ENCODE assay signal across 22 mouse cellular contexts in genomic region chr1:34052422-34052821, GRCm38 (mm10).
DNase-seq lines count a peak whose midpoint lies in the region; ATAC-seq and TF ChIP-seq lines count a peak whose summit lies in the region.
"Had no signal": no experiment of that assay in that cellular context is flagged by ENCODE, and none has a peak within 500 bp of the region (broad histone marks: within the 10 kb centered on the region; RNA-seq: fewer than 3 reads in every experiment).

No protein-coding gene starts in this region.

- 50% methylated on average over 5 of the region's 5 CpGs for WGBS in heart, embryonic 15.5 days
- 36% methylated on average over 5 of the region's 5 CpGs for WGBS in neural tube, embryonic 13.5 days

- DNase-seq in gastrocnemius, adult 2 months = no peak
- no peak for DNase-seq in gastrocnemius, postnatal 36 days
- no peak for DNase-seq in heart, adult 9 months (ENCODE audit: low spot score in 2 of 2)
- DNase-seq in neural tube, embryonic 10.5 days (ENCODE audit: extremely low spot score, low spot score) = no peak
- no peak for DNase-seq in thymus, postnatal 25 days
- DNase-seq in lung, postnatal 10 days = no peak
- DNase-seq: adrenal gland, adult 8-10 months; cerebellum, postnatal 25 days; kidney, adult 11 months; kidney, postnatal 14 days; right cerebral cortex, postnatal 14 days; thymus, adult 2 months had no signal

- no peak overlapping the region for H3K4me3 ChIP-seq in gastrocnemius, adult 2 months
- H3K4me3 ChIP-seq in heart, embryonic 15.5 days = no peak overlapping the region
- H3K4me3 ChIP-seq in neural tube, embryonic 13.5 days = no peak overlapping the region
- H3K4me3 ChIP-seq: forebrain, embryonic 12.5 days; left cerebral cortex, adult 2 months; limb, embryonic 15.5 days; megakaryocyte, embryonic 14.5 days; stomach, embryonic 15.5 days had no signal

- H3K9me3 ChIP-seq in heart, embryonic 15.5 days (replicated peaks) = no peaks in the 10 kb centered on the region
- no peaks in the 10 kb centered on the region for H3K9me3 ChIP-seq in neural tube, embryonic 13.5 days
- H3K9me3 ChIP-seq: forebrain, embryonic 12.5 days; limb, embryonic 15.5 days; megakaryocyte, embryonic 14.5 days; stomach, embryonic 15.5 days had no signal

- no peak overlapping the region for H3K9ac ChIP-seq in heart, embryonic 15.5 days
- H3K9ac ChIP-seq in neural tube, embryonic 13.5 days = no peak overlapping the region
- H3K9ac ChIP-seq: forebrain, embryonic 12.5 days; hindbrain, embryonic 14.5 days; limb, embryonic 15.5 days; stomach, embryonic 15.5 days had no signal

- no peaks in the 10 kb centered on the region for H3K36me3 ChIP-seq in heart, embryonic 15.5 days
- no peaks in the 10 kb centered on the region for H3K36me3 ChIP-seq in neural tube, embryonic 13.5 days
- H3K36me3 ChIP-seq: forebrain, embryonic 12.5 days; limb, embryonic 15.5 days; stomach, embryonic 15.5 days had no signal

- 0 out of 2 replicates have a peak overlapping the region, but pooled peaks have one; percentile 1 for H3K4me2 ChIP-seq in heart, embryonic 15.5 days
- H3K4me2 ChIP-seq in neural tube, embryonic 13.5 days = no peak overlapping the region
- H3K4me2 ChIP-seq: forebrain, embryonic 12.5 days; hindbrain, embryonic 14.5 days; limb, embryonic 15.5 days; stomach, embryonic 15.5 days had no signal

- no peaks in the 10 kb centered on the region for H3K27me3 ChIP-seq in heart, embryonic 15.5 days
- H3K27me3 ChIP-seq in neural tube, embryonic 13.5 days = no peaks in the 10 kb centered on the region
- H3K27me3 ChIP-seq: CH12.LX; forebrain, embryonic 12.5 days; limb, embryonic 15.5 days; megakaryocyte, embryonic 14.5 days; stomach, embryonic 15.5 days had no signal

- no peak for TF ChIP-seq CTCF in gastrocnemius, adult 2 months (IDR thresholded peaks at IDR 0.05)

- no peak for ATAC-seq in heart, embryonic 15.5 days (replicated peaks; ENCODE audit: insufficient number of reproducible peaks, insufficient read depth, low FRiP score, low read depth)
- no peak for ATAC-seq in neural tube, embryonic 13.5 days (ENCODE audit: low read depth)
- ATAC-seq: lung, postnatal 0 days had no signal

- peak overlapping the region; percentile 61 for H3K27ac ChIP-seq in gastrocnemius, adult 2 months
- peak overlapping the region; percentile 54 for H3K27ac ChIP-seq in heart, embryonic 15.5 days
- 0 out of 2 replicates have a peak overlapping the region, but pooled peaks have one; percentile 4 for H3K27ac ChIP-seq in neural tube, embryonic 13.5 days (replicated peaks)
- H3K27ac ChIP-seq: forebrain, embryonic 12.5 days; hindbrain, embryonic 14.5 days; left cerebral cortex, adult 2 months; limb, embryonic 15.5 days; stomach, embryonic 15.5 days had no signal

- H3K4me1 ChIP-seq in heart, embryonic 15.5 days (replicated peaks) = peaks cover 41% of the 10 kb centered on the region
- peaks cover 35% of the 10 kb centered on the region for H3K4me1 ChIP-seq in neural tube, embryonic 13.5 days (replicated peaks)
- H3K4me1 ChIP-seq: limb, embryonic 15.5 days; megakaryocyte, embryonic 14.5 days; stomach, embryonic 15.5 days had no signal

- intact Hi-C loops in gastrocnemius, adult 2 months (cut with DNase I) = no loop called here
- intact Hi-C loops in gastrocnemius, postnatal 36 days (cut with DNase I) = loop anchor here (2.0 kb wide), 1 partner anchor 46 kb away; no protein-coding TSS in a partner anchor

Comparison
In these comparisons a context has a peak if more than half of its experiments do, and no peak if none do; other contexts are left out.
1. H3K27ac ChIP-seq: peak in every context shown above with its lines; median percentile 61 in gastrocnemius, adult 2 months; 54 in heart, embryonic 15.5 days; 4 in neural tube, embryonic 13.5 days.